Mouse (Mus musculus) limb, embryonic 15.5 days (tissue): ENCODE measurements around the gene P2ry13. TPM values are rescaled to one million over a fixed set of nuclear protein-coding genes. Genes with fewer than 3 reads are reported as not detected.

Experiments used
- ATAC-seq: fragments of 200-750 bp; cut with Nextera tagmentation; 2 replicates; pipeline ENCODE4 v1.8.0; 2017; ENCODE audit warnings: low read depth, moderate TSS enrichment; ENCODE audit not compliant: insufficient number of reproducible peaks, low FRiP score, low TSS enrichment
- H3K27ac ChIP-seq: fragments of 300-500 bp; sonication (generic); 2 replicates; pipeline ENCODE4 v1.5.1; 2015; ENCODE audit warnings: moderate library complexity, mild to moderate bottlenecking, inconsistent platforms
- H3K27me3 ChIP-seq: fragments of 300-500 bp; sonication (generic); 2 replicates; pipeline ENCODE4 v1.6.1; 2015; ENCODE audit warnings: inconsistent platforms
- H3K36me3 ChIP-seq: fragments of 300-500 bp; sonication (generic); 2 replicates; pipeline ENCODE4 v1.6.1; 2015; ENCODE audit warnings: inconsistent platforms
- H3K4me1 ChIP-seq: fragments of 300-500 bp; sonication (generic); 2 replicates; pipeline ENCODE4 v1.6.1; 2015; ENCODE audit warnings: inconsistent platforms
- H3K4me2 ChIP-seq: fragments of 300-500 bp; sonication (generic); 2 replicates; pipeline ENCODE4 v1.6.1; 2015; ENCODE audit warnings: mild to moderate bottlenecking, inconsistent platforms
- H3K4me3 ChIP-seq: fragments of 300-500 bp; sonication (generic); 2 replicates; pipeline ENCODE4 v1.5.1; 2015; ENCODE audit warnings: mild to moderate bottlenecking, inconsistent platforms
- H3K9ac ChIP-seq: fragments of 300-500 bp; sonication (generic); 2 replicates; pipeline ENCODE4 v1.6.1; 2015; ENCODE audit warnings: inconsistent platforms
- H3K9me3 ChIP-seq: fragments of 300-500 bp; sonication (generic); 2 replicates; pipeline ENCODE4 v1.6.1; 2016; ENCODE audit warnings: inconsistent platforms
- WGBS: fragments of 180-500 bp; shearing (Covaris S2); methylation state at CpG from one replicate; pipeline ENCODE4 v1.1.7; 2015; 5-methylcytosine and 5-hydroxymethylcytosine counted together
- polyA plus RNA-seq: library from polyadenylated mRNA; unstranded; fragments of >200 nt; fragmentation: Nextera tagmentation; extraction: Ambion mirVana; gene quantifications from 2 replicates; pipeline ENCODE4 v1.2.1, GENCODE M21; 2015

P2ry13 gene
- polyA plus RNA-seq, 1 experiment from 2014 or later: 1.5 TPM

- Histone ChIP-seq H3K27ac (no peak overlapping the region), H3K4me2 (no peak overlapping the region), H3K4me1 (no peaks in the 10 kb centered on the region), H3K4me3 (no peak overlapping the region), H3K9me3 (no peaks in the 10 kb centered on the region), H3K36me3 (no peaks in the 10 kb centered on the region), H3K27me3 (no peaks in the 10 kb centered on the region), H3K9ac (no peak overlapping the region)
- no peak for ATAC-seq
- WGBS: 88% methylated on average over 10 of the region's 10 CpGs
Observed at GRCm38 (mm10) chr3:59217211-59217610, 6.5 kb upstream of the P2ry13 start.

GRCm38 (mm10) chr3:59212404-59212803 lies 1.7 kb upstream of the P2ry13 start:
- Histone ChIP-seq H3K27ac (no peak overlapping the region), H3K9ac (no peak overlapping the region), H3K9me3 (no peaks in the 10 kb centered on the region), H3K27me3 (no peaks in the 10 kb centered on the region), H3K36me3 (no peaks in the 10 kb centered on the region), H3K4me3 (no peak overlapping the region), H3K4me1 (peaks cover 5% of the 10 kb centered on the region), H3K4me2 (no peak overlapping the region)
- ATAC-seq: no peak

GRCm38 (mm10) chr3:59211784-59212183 lies 1.1 kb upstream of the P2ry13 start:
- WGBS: 74% methylated on average over 8 of the region's 8 CpGs
- Histone ChIP-seq H3K9me3 (no peaks in the 10 kb centered on the region), H3K4me1 (peaks cover 5% of the 10 kb centered on the region), H3K4me3 (no peak overlapping the region), H3K27me3 (no peaks in the 10 kb centered on the region), H3K36me3 (no peaks in the 10 kb centered on the region), H3K4me2 (no peak overlapping the region), H3K9ac (no peak overlapping the region), H3K27ac (no peak overlapping the region)
- no peak for ATAC-seq

GRCm38 (mm10) chr3:59210089-59210488 lies 593 bp downstream of the P2ry13 start:
- no peak overlapping the region for H3K27ac ChIP-seq
- ATAC-seq: no peak
- no peaks in the 10 kb centered on the region for H3K27me3 ChIP-seq
- H3K9ac ChIP-seq: no peak overlapping the region
- peaks cover 5% of the 10 kb centered on the region for H3K4me1 ChIP-seq
- H3K4me2 ChIP-seq: no peak overlapping the region
- H3K9me3 ChIP-seq: no peaks in the 10 kb centered on the region
- no peaks in the 10 kb centered on the region for H3K36me3 ChIP-seq
- 76% methylated on average over 8 of the region's 8 CpGs for WGBS
- no peak overlapping the region for H3K4me3 ChIP-seq

- Histone ChIP-seq H3K4me3 (no peak overlapping the region), H3K4me1 (peaks cover 5% of the 10 kb centered on the region), H3K9ac (no peak overlapping the region), H3K27me3 (no peaks in the 10 kb centered on the region), H3K4me2 (no peak overlapping the region), H3K9me3 (no peaks in the 10 kb centered on the region), H3K36me3 (no peaks in the 10 kb centered on the region), H3K27ac (0 out of 2 replicates have a peak overlapping the region, but pooled peaks have one; percentile 18)
- 59% methylated on average over 4 of the region's 4 CpGs for WGBS
- ATAC-seq: no peak
Observed at GRCm38 (mm10) chr3:59208650-59209548, 1.8 kb downstream of the P2ry13 start.

GRCm38 (mm10) chr3:59205941-59206340 lies 4.7 kb downstream of the P2ry13 start:
- no peak overlapping the region for H3K27ac ChIP-seq
- 72% methylated on average over 4 of the region's 4 CpGs for WGBS
- ATAC-seq: no peak
- no peaks in the 10 kb centered on the region for H3K27me3 ChIP-seq
- H3K9me3 ChIP-seq: no peaks in the 10 kb centered on the region
- H3K4me1 ChIP-seq: peaks cover 5% of the 10 kb centered on the region
- H3K4me2 ChIP-seq: no peak overlapping the region
- no peak overlapping the region for H3K4me3 ChIP-seq
- H3K9ac ChIP-seq: no peak overlapping the region
- H3K36me3 ChIP-seq: no peaks in the 10 kb centered on the region

- ATAC-seq: no peak
- no peak overlapping the region for H3K4me3 ChIP-seq
- no peak overlapping the region for H3K4me2 ChIP-seq
- no peak overlapping the region for H3K9ac ChIP-seq
- no peaks in the 10 kb centered on the region for H3K9me3 ChIP-seq
- H3K36me3 ChIP-seq: no peaks in the 10 kb centered on the region
- WGBS: 35% methylated on average over 11 of the region's 11 CpGs
- no peak overlapping the region for H3K27ac ChIP-seq
- no peaks in the 10 kb centered on the region for H3K27me3 ChIP-seq
- peaks cover 5% of the 10 kb centered on the region for H3K4me1 ChIP-seq
Observed at GRCm38 (mm10) chr3:59204719-59205503, 5.8 kb downstream of the P2ry13 start.

- Histone ChIP-seq H3K4me3 (no peak overlapping the region), H3K36me3 (no peaks in the 10 kb centered on the region), H3K27ac (no peak overlapping the region), H3K4me2 (no peak overlapping the region), H3K9ac (no peak overlapping the region), H3K4me1 (peaks cover 5% of the 10 kb centered on the region), H3K27me3 (no peaks in the 10 kb centered on the region), H3K9me3 (no peaks in the 10 kb centered on the region)
- 67% methylated on average over 8 of the region's 8 CpGs for WGBS
- ATAC-seq: no peak
Observed at GRCm38 (mm10) chr3:59203802-59204520, 6.7 kb downstream of the P2ry13 start.

GRCm38 (mm10) chr3:59197329-59197948 lies 13.2 kb downstream of the P2ry13 start:
- Histone ChIP-seq H3K36me3 (no peaks in the 10 kb centered on the region), H3K9ac (no peak overlapping the region), H3K9me3 (no peaks in the 10 kb centered on the region), H3K27me3 (no peaks in the 10 kb centered on the region), H3K27ac (peak overlapping the region; percentile 65), H3K4me1 (no peaks in the 10 kb centered on the region), H3K4me2 (no peak overlapping the region), H3K4me3 (no peak overlapping the region)
- no peak for ATAC-seq
- WGBS: 64% methylated on average over 4 of the region's 4 CpGs

- Histone ChIP-seq H3K4me3 (peak within 1 kb of the TSS; percentile 14), H3K4me2 (no peak within 1 kb of the TSS), H3K27ac (peak within 1 kb of the TSS; percentile 51), H3K4me1 (no peaks in the 10 kb centered on the region), H3K36me3 (no peaks in the 10 kb centered on the region), H3K27me3 (no peaks in the 10 kb centered on the region), H3K9ac (no peak within 1 kb of the TSS), H3K9me3 (no peaks in the 10 kb centered on the region)
- no peak for ATAC-seq
- WGBS: 77% methylated on average over 7 of the region's 7 CpGs
Observed at GRCm38 (mm10) chr3:59194938-59195337, 15.7 kb downstream of the P2ry13 start, which contains the start of gene Gpr87. Gene Gpr87, minus strand, starts transcription at chr3:59195104.

GRCm38 (mm10) chr3:59194099-59194498 lies 16.6 kb downstream of the P2ry13 start:
- Histone ChIP-seq H3K36me3 (no peaks in the 10 kb centered on the region), H3K4me3 (peak overlapping the region; percentile 14), H3K27ac (peak overlapping the region; percentile 51; the same call in 1 of the 2 replicates), H3K4me2 (no peak overlapping the region), H3K9me3 (no peaks in the 10 kb centered on the region), H3K9ac (no peak overlapping the region), H3K4me1 (no peaks in the 10 kb centered on the region), H3K27me3 (no peaks in the 10 kb centered on the region)
- WGBS: 77% methylated on average over 7 of the region's 7 CpGs
- ATAC-seq: no peak
